Comparison of ENCODE assay signal across 8 mouse cellular contexts in genomic region chr2:73271459-73272161, GRCm38 (mm10). TPM values are rescaled to one million over a fixed set of nuclear protein-coding genes. Genes with fewer than 3 reads are reported as not detected.
DNase-seq lines count a peak whose midpoint lies in the region; ATAC-seq and TF ChIP-seq lines count a peak whose summit lies in the region.

Gene Sp9, plus strand, starts transcription at chr2:73271925.

- no peak for TF ChIP-seq CTCF in brain, embryonic 14.5 days (IDR thresholded peaks at IDR 0.05; ENCODE audit: borderline replicate concordance, extremely low read depth, insufficient read depth, insufficient read length)
- TF ChIP-seq CTCF in intestine, postnatal 0 days (IDR thresholded peaks at IDR 0.05; ENCODE audit: low read depth) = no peak
- no peak for TF ChIP-seq CTCF in stomach, postnatal 0 days (IDR thresholded peaks at IDR 0.05; ENCODE audit: low read depth)

- H3K4me3 ChIP-seq in lung, embryonic 15.5 days = peak within 1 kb of the TSS; percentile 39
- H3K4me3 ChIP-seq in intestine, postnatal 0 days (ENCODE audit: low read depth, low read length) = peak within 1 kb of the TSS; percentile 44
- H3K4me3 ChIP-seq in stomach, postnatal 0 days (ENCODE audit: low read depth, low read length) = peak within 1 kb of the TSS; percentile 34

- H3K27me3 ChIP-seq in lung, embryonic 15.5 days = peaks cover 88% of the 10 kb centered on the region
- H3K27me3 ChIP-seq in intestine, postnatal 0 days (replicated peaks; ENCODE audit: control insufficient read depth, insufficient read depth, low read length) = peaks cover 88% of the 10 kb centered on the region
- H3K27me3 ChIP-seq in stomach, postnatal 0 days (ENCODE audit: control insufficient read depth, insufficient read depth, low read length) = peaks cover 10% of the 10 kb centered on the region

- TF ChIP-seq POLR2A in brain, embryonic 14.5 days (IDR thresholded peaks at IDR 0.05; ENCODE audit: borderline replicate concordance, extremely low read depth, insufficient read depth, insufficient read length, poor library complexity, severe bottlenecking) = peak; percentile 80

- H3K27ac ChIP-seq in lung, embryonic 15.5 days = no peak within 1 kb of the TSS
- no peak within 1 kb of the TSS for H3K27ac ChIP-seq in intestine, postnatal 0 days (ENCODE audit: low read depth, low read length)
- H3K27ac ChIP-seq in stomach, postnatal 0 days (replicated peaks) = no peak within 1 kb of the TSS

- no peak for DNase-seq in lung, postnatal 10 days
- DNase-seq in brain, embryonic 14.5 days (ENCODE audit: low read depth) = peak; percentile 96
- DNase-seq in stomach, postnatal 0 days (ENCODE audit: low spot score) = peak; percentile 48
- DNase-seq in cerebellum, adult 11-12 months = no peak

- TF ChIP-seq EP300 in stomach, postnatal 0 days (optimal IDR thresholded peaks at IDR 0.05) = no peak

- ATAC-seq in lung, embryonic 15.5 days (ENCODE audit: borderline replicate concordance, extremely low read depth, low FRiP score, low TSS enrichment) = peak; percentile 69; the same call in 1 of the 2 replicates
- peak; percentile 79; the same call in 1 of the 2 replicates for ATAC-seq in frontal cortex, adult (ENCODE audit: low TSS enrichment)
- no peak for ATAC-seq in intestine, postnatal 0 days
- ATAC-seq in megakaryocyte progenitor cell, adult 5-6 weeks (replicated peaks; ENCODE audit: poor library complexity) = peak; percentile 49
- no peak for ATAC-seq in stomach, postnatal 0 days (ENCODE audit: low FRiP score, low TSS enrichment)

- H3K9me3 ChIP-seq in lung, embryonic 15.5 days = no peaks in the 10 kb centered on the region
- no peaks in the 10 kb centered on the region for H3K9me3 ChIP-seq in intestine, postnatal 0 days (ENCODE audit: control insufficient read depth)
- H3K9me3 ChIP-seq in stomach, postnatal 0 days (ENCODE audit: control insufficient read depth, low read length) = no peaks in the 10 kb centered on the region

- H3K36me3 ChIP-seq in lung, embryonic 15.5 days = no peaks in the 10 kb centered on the region
- no peaks in the 10 kb centered on the region for H3K36me3 ChIP-seq in intestine, postnatal 0 days (ENCODE audit: control insufficient read depth, insufficient read depth)
- H3K36me3 ChIP-seq in stomach, postnatal 0 days (ENCODE audit: control insufficient read depth, insufficient read depth, low read length) = no peaks in the 10 kb centered on the region

- peaks cover 43% of the 10 kb centered on the region for H3K4me1 ChIP-seq in lung, embryonic 15.5 days
- peaks cover 14% of the 10 kb centered on the region; the same call in 1 of the 2 replicates for H3K4me1 ChIP-seq in intestine, postnatal 0 days (replicated peaks; ENCODE audit: control insufficient read depth, insufficient read depth, low read length)
- H3K4me1 ChIP-seq in stomach, postnatal 0 days (replicated peaks; ENCODE audit: control insufficient read depth, insufficient read depth) = 0 out of 2 replicates have a peak, but pooled peaks cover 4% of the 10 kb centered on the region

- peak within 1 kb of the TSS; percentile 77 for H3K4me2 ChIP-seq in lung, embryonic 15.5 days
- H3K4me2 ChIP-seq in intestine, postnatal 0 days (replicated peaks; ENCODE audit: low read depth) = peak within 1 kb of the TSS; percentile 64
- H3K4me2 ChIP-seq in stomach, postnatal 0 days (replicated peaks; ENCODE audit: low read depth) = peak within 1 kb of the TSS; percentile 51

- under 1% methylated on average over 48 of the region's 48 CpGs for WGBS in lung, embryonic 15.5 days
- under 1% methylated on average over 48 of the region's 48 CpGs for WGBS in intestine, postnatal 0 days
- WGBS in stomach, postnatal 0 days = 2% methylated on average over 48 of the region's 48 CpGs

- H3K9ac ChIP-seq in lung, embryonic 15.5 days = peak within 1 kb of the TSS; percentile 3; the same call in 1 of the 2 replicates
- H3K9ac ChIP-seq in intestine, postnatal 0 days (ENCODE audit: low read depth, low read length) = peak within 1 kb of the TSS; percentile 0; the same call in 1 of the 2 replicates
- H3K9ac ChIP-seq in stomach, postnatal 0 days (ENCODE audit: low read length) = no peak within 1 kb of the TSS

RNA-seq across cellular contexts. Expression of gene Sp9, which starts in this region (rescaled TPM):
- polyA plus RNA-seq in lung, embryonic 15.5 days (2015; fragmentation: Nextera tagmentation; extraction: Ambion mirVana) = not detected in 2 replicates
- polyA plus RNA-seq in brain, embryonic 14.5 days (2012; rRNA removed) = 14.6 and 16.9 TPM in 2 replicates
- not detected in 2 replicates for polyA plus RNA-seq in intestine, postnatal 0 days (2015; fragmentation: Nextera tagmentation; extraction: Ambion mirVana)
- total RNA-seq in megakaryocyte progenitor cell, adult 5-6 weeks (2015) = not detected in 2 replicates
- not detected in 2 replicates for total RNA-seq in megakaryocyte progenitor cell, adult 5-6 weeks (2017)
- polyA plus RNA-seq in stomach, postnatal 0 days (2015; fragmentation: Nextera tagmentation; extraction: Ambion mirVana) = 0.02 TPM in 1 of 2 replicates, not detected in the other

Comparison
In these comparisons a context has a peak if more than half of its experiments do, and no peak if none do; other contexts are left out.
1. RNA of gene Sp9 (polyA plus RNA-seq): 14.6 to 16.9 TPM in brain, embryonic 14.5 days; not detected in lung, embryonic 15.5 days, not detected in intestine, postnatal 0 days and 0.02 TPM in stomach, postnatal 0 days; every median in the first group is over 10 times any median in the second.
2. Peak in ATAC-seq, H3K4me3 ChIP-seq, H3K9ac ChIP-seq and H3K4me2 ChIP-seq in lung, embryonic 15.5 days; RNA of the gene not detected or under 1 TPM.
3. Peak in ATAC-seq in megakaryocyte progenitor cell, adult 5-6 weeks; RNA of the gene not detected or under 1 TPM.
4. Peak in DNase-seq, H3K4me3 ChIP-seq and H3K4me2 ChIP-seq in stomach, postnatal 0 days; RNA of the gene not detected or under 1 TPM.
5. Peak in every context shown above with its lines, with median percentiles within 50 percentile points of each other: H3K4me2 ChIP-seq and H3K4me3 ChIP-seq.